Mouse (Mus musculus) heart, postnatal 0 days (tissue): Measurements from ENCODE around the gene Grik5.

Source experiments
- CTCF ChIP-seq: IDR thresholded peaks from 2 replicates; pipeline ENCODE4 v1.5.1; 2016; ENCODE audit warnings: antibody characterized with exemption, control low read depth, low read depth
- EP300 ChIP-seq: IDR thresholded peaks from 2 replicates; pipeline ENCODE4 v1.6.1; 2016; ENCODE audit warnings: antibody characterized with exemption, low read depth

DNA sequence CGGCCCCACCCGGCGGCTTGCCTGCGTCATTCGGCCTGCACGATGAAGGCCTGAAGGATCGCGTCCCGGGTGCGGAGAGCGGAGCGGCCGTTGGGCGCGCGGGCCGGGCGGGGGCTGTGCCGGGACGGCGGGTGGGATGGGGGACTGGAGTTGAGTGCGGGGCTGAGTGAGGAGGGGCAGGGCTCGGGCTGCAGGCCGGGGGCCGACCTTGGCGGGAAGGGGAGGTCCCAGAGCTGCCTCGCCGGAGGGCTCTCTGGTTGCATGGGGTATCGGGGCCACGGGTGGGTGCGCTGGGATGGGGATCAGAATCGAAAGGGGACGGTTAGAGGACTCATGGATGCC, 5.2 kb upstream of the Grik5 start:
- TF ChIP-seq EP300 = no peak
- no peak for TF ChIP-seq CTCF
